Mouse (Mus musculus) naive thymus-derived CD4-positive, alpha-beta T cell, adult 2 months (primary cell): ENCODE measurements around the gene Rfesd.

Source experiments
- DNase-seq: peaks from one replicate; pipeline ENCODE4 v3.0.0-alpha.2; 2011; ENCODE audit warnings: low read depth

Rfesd gene

GRCm38 (mm10) chr13:75981901-75982300 is 36.6 kb downstream of the Rfesd start:
- peak; percentile 31 for DNase-seq

GRCm38 (mm10) chr13:75976649-75977048 is 41.9 kb downstream of the Rfesd start:
- no peak for DNase-seq

- DNase-seq: no peak
Measured at GRCm38 (mm10) chr13:75976218-75976617, 42.3 kb downstream of the Rfesd start.

GRCm38 (mm10) chr13:75975629-75976028 is 42.9 kb downstream of the Rfesd start:
- no peak for DNase-seq

GRCm38 (mm10) chr13:75974481-75974880 is 44.0 kb downstream of the Rfesd start:
- DNase-seq: no peak

GRCm38 (mm10) chr13:75966850-75967249 is 51.7 kb downstream of the Rfesd start, which contains the start of gene Spata9:
Gene Spata9 (plus strand): TSS chr13:75967150.
- DNase-seq: no peak

GRCm38 (mm10) chr13:75955357-75955992 is 63.0 kb downstream of the Rfesd start:
- no peak for DNase-seq
